Mouse (Mus musculus) right cerebral cortex, adult 18-20 months (tissue): Measurements from ENCODE around the gene Ppid.

Experiments used
- DNase-seq: peaks from one replicate; pipeline ENCODE4 v3.0.0; 2022; ENCODE audit warnings: mixed read lengths

Ppid gene

DNA sequence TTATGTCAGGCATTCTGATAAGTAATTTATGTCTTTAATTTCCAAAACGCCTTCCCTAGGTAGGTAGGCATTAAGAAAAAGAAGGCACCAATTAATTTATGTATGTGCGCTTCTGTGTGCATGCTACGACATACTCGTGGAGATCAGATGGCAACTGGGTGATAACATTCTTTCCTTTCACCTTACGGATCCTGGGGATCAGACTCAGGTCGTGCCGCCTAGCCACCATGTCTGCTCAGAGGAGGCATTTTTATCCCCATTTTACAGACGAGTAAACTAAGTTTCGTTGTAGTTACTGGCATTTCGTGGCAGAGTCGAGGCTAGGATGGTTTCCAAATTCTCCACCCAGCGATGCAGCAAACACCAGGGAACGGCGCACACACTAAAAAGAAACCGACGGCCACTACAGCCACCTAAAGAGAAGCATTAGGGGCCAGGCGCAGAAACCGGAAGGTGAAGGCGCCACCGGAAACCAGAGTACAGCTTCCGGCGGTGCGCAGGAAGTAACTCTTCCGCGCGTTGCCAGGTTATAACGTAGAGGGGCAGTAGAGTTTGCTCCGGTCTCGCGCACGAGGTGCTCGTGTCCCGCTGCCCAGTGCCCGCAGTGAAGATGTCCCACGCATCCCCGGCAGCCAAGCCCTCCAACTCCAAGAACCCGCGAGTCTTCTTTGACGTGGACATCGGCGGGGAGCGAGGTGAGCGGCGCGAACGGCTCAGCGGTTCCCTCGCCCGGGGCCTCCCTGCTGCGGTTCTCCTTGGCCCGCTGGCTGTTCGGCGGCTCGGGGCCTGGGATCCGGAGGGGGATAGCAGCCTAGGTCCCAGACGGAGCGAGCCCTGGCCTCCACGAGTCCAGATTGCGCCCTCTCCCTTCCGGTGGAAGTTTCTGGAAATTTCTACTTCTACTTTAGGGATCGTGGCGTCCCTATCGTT is at the start of gene Ppid:
TSS of gene Ppid (plus strand) at position 480 of the 930 bp plus-strand sequence.
- DNase-seq: peak; percentile 81

DNA sequence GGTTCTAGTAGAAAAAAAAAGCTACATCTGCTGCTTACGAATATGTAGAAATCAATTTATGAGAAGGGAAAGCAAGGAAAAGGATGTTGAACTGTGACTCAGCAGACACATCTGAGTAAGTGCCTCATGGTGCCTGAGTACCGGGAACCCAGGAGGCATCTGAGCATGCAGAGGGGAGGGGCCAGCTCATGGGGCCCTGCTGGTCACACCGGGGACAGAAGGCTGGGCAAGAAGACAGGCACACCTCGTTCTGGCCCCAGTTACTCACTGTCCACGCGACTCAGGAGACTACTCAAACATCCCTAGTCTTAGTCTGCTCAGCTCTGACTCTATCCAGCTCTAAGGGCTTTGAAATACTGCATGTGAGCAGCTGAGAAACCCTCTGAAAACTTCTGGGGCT is 48.6 kb upstream of the Ppid start:
- no peak for DNase-seq

DNA sequence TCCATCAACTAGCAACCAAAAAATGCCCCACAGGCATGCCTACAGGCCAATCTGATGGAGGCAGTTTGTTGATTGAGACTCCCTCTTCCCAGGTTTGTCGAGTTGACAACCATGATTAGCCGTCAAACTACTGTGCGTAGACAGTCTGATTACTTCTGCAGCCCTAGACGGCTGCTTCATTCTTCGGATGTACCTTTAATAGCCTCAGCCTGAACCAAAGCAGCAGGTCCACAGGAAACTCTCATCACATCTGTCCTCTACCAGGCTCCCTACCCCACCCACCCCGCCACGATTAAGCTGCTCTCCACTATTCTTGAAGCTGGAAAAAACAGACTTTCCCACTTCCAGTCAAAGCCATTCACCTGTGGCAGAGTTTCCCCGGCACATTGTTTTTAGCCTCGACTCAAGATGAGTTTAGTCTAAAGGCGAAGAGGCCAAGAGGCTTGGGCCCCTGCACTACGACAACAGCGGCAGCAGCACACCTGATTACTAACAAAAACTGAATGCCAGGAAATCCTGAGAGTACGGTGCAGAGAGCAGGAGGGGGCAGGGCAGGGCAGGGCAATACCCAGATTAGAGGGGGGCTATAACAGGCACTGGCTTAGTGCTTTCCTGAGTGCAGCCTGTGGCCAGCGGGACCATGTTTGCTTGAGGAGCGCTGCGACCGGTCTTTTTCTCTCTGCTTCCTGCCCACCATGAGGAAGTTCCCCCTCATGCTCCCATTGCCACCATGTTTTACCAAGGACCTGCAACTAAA is 42.3 kb upstream of the Ppid start:
- DNase-seq: no peak

DNA sequence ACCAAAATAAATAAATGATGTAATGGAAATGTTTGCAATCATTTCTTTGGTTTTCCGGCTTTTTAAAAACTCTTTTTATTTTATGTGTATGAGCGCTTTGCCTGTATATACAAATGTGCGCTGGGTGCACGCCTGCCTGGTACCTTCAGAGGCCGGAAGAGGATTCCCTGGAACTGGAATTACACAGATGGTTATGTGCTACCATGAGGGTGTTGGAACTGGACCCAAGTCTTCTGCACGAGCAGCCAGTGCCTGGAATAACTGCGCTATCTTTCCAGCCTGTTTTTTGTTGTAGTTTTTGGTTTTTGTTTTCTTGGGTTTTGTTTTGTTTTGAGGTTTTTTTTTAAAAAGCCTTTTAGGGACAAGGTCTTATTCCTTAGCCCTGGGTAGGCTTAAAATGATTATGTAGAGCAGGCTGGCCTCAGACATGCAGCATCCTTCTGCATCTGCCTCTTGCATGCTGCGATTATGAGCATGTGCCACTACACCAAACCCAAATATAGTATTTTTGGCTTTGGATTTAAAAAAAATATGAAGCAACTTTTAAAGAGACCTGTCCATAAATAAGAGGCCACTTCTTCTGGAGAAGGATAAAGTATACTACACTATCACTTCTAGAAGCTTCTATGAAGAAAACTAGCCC is 41.3 kb upstream of the Ppid start:
- DNase-seq: no peak

DNA sequence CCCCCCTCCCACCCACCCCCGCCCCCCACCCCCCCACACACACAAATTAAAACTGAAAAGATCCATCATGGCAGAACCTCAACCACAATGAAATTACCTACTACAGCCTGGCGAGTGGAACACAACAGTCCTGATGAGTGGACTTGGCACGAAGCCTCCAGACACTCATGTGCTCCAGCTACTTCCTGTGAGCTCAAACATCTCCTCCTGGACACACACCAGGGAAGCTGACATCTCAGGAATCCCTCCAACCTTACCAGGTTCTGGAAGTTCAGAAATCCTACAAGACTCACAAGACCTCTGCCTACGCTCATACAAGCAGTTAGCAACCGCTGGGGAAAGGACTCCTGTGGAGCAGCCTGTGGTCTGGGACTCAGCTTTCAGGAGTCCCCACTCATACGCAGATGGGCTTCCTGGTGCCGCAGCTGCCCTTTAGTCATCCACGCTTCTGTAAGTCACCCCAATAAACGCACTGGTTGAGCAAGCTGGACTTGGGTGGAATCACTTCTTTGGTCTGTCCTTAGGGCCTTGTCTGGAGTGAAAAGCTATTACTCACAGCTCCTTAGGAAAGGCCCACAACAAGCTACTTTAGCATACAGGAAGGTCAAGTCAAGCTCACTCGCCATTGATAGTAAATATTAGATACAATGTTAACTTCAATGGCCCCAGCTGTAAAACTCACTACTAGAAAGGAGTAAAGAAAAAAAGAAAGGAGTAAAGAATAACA is 39.2 kb upstream of the Ppid start:
- no peak for DNase-seq

DNA sequence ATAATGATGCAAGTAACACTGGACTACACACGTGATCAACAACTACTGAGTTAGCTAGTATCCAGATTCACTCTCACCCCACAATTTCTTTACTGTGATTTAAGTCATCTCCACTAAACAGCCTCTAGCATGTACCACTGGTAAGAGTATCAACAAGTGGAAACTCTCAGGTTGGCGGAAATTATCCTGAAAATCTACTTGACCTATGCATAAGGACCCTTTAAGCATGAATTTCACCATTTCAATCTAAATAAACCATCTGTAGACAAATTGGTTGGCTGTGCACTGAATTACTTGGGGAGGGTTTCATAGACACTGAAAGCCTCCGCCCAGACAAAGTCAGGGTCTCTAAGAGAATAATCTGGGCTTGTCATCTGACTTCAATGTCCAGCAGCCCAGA is 37.4 kb upstream of the Ppid start:
- DNase-seq: no peak

DNA sequence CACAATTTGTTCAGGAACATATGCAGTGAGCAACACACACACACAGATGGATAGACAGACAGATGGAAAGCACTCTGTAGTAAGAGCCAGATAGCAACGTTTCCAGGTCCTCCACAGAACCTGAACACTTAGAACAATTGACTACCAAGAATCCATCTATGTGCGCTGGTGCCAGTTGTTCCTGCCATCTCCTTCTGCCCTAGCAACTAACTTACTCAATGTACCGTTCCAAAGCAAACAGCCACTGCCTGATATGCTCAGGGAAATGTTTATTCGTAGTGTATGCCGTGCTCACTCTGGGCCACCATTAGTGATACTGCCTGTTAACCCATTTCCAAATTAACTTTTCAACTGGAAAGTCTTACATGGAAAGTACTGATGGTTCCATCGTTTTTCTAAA is 36.1 kb upstream of the Ppid start:
- no peak for DNase-seq

DNA sequence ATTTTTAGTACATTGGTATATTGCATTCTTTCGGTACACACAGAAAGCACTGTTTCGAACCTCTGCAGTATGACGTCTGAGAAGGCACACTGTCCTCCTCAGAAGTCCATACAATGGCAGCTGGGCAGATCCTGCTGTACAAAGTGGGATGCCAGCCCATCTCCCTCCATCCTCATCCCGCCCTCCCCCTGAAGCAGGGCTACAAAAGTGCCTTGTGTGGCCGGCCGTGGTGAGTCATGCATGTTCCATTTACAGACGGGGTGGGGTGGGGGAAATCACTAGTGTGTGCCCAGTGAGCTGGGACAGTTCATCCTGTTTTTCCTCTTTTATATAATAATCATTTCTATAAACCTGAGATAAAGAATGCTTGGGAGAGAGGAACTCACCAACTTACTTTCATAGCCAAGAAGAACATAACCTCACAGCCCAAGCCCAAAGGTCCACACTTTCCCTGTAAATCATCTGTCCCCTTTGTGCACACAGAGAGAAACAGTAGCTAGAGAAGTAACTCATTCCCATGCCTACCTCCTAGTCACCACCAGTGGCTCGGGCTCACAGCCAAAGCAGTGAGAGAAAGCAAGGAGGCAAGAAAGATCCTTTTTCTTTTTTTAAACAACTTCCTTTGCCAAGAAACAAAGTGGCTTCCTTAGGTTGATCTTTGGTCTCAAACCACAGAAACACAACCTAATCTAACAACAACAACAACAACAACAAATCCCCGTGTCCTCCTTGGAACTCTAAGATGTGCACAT is 31.9 kb upstream of the Ppid start:
- DNase-seq: peak; percentile 68

DNA sequence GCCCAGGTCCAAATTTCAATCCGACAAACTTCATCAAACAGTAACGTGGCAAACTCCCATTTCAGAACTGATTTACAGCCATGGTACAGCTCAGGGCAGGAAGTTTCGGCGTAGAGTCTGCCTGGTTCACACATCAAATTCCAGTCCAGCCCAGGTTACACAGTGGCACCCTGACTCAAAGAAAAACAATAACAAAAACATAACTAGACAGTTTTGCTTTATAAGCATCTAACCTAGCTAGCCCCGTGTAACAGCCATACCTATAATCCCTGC is 31.4 kb upstream of the Ppid start:
- DNase-seq: no peak

DNA sequence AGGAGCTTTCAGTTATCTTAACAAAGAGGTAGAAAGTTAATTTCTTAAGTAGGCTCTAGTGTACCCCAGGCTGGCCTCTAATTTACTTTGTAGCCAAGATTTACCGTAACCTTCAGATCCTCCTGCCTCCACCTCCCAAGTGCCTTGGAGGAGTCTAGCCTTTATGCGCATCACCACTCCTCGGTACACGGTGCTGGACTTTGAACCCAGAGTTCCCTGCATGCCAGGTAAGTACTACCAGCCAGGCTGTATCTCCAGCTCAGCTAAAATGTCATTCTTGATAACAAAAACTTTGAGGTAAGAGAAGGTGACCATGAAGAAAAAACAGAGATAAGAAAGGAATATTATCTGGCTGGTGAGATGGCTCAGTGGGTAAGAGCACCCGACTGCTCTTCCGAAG is 30.6 kb upstream of the Ppid start:
- DNase-seq: no peak

DNA sequence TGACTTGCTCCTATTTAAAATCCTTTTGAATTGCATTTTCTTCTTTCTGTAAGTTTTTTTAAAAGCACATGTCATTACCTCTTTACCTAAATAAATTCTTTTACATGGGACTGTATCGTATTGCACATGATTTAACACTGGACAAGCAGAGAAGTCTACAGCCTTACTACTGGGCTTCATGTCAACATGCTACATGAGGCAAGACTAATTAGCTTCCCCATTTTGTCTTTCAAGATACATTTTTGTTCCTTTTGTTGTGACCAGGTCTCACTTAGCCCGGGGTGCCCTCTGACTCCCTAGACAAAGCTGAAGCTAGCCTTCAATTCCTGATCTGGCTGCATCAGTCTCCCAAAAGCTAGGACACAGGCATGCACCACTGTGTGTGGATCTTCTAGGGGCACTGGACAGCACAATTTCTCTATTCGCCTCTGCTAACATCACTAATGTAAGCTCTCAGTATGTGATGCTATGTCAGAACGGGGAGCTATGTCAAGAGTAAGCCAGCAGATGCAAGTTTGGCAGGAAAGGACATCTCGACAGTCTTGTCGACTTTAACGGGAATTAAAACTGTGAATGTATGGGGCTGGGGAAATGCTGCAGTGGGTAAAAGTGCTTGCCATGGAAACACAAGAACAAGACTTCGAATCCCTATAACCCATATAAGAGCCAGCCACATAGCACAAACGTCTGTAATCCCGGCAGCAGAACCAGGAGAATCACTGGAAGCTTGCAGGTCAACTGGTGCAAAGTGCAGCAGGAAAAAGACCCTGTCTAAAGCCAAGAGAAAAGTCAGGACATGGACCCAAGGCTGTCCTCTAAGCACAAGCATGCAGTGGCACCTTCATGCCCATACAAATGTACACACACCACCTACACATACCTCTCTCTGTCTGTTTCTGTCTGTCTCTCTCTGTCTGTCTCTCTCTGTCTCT is 29.1 kb upstream of the Ppid start:
- DNase-seq: no peak

DNA sequence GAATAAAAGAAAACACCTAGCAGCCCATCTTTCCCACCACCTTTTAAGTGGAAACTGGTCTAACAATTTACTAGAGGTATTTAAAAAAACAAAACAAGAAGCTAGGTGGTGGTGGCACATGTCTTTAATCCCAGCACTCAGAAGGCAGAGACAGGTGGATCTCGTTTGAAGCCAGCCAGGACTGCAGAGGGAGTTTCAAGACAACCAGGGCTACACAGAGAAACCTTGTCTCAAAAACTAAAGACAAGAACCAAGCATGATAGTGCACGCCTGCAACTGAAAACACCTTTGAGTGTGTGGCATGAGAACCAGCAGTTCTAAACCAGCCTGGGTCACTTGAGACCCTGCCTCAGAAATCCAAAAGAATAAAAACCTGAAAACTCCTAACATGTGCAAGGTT is 27.6 kb upstream of the Ppid start:
- DNase-seq: no peak

DNA sequence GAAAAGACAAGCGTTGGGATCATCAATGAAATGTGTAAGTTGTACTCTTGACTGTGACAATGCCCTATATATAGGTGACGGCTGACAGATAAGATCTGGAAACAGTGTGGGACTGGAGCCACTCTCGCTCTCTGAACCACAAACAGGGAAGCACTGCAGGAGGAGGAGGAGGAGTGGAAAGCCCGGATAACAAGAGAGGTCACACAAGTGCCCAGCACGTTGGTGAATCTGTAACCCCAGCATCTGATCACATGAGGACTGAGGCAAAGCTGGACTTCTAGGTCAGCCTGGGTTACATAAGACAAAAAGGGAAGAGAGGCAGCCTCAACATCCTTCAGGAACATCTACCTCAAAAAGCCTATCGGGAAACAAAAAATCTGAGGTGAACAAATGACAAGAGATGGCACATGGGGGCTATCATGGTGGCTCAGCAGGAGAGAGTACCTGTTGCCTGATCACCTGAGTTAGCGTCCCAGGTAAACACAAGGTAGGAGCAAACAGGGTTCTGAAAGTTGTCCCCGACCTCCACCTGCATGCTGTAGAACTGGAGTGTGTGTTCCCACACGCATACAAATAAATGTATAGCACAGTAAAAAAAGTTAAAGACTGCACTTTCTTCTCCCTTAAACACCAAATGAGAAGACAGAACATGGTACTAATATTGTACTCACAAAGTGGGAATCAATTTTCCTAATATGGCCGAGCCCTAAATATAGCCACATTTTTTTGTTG is 26.1 kb upstream of the Ppid start:
- DNase-seq: no peak

DNA sequence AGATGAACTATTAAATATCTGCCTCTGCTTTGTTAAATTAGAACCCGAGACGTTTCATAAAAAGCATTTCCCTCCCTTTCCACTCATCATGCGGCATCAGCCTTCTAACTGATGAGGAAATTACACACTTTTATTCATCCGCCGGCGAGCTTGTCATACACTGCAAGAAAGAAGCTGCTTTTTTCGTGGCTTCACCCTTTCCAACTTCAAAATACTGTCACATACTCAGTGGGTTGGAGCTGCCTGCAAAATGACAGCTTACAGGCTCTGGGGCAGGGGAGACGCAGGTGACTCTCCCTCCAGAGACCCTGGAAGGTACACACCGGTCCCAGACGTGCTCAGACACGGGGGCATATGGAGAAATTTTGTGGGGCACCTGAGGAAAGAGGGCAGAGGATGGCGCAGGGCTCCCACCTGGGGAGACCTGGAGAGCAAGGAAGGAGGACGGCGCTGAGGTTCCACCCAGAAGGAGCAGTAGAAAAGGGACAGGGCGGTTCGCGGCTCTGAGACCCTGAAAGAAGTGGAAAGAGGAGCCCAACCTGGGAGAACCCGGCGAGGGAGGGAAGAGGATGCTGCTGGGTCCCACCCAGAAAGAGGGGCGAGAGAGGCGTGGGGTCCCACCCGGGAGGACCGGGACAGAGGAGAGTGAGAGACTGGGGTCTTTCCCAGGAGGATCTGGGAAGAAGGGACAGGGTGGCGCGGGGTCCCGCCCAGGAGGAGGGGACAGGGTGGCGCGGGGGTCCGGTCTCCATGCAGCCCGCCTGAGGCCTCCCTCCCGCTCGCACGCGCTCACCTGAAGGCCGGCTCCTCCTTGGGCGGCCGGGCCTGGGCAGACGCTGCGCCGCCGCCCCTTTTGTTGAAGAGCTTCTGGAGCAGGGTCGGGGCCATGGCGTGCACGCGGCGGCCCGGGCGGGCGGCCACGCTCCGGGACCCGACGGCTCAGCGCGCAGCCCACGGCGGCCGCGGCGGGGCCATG is 24.1 kb upstream of the Ppid start:
- peak; percentile 35 for DNase-seq

DNA sequence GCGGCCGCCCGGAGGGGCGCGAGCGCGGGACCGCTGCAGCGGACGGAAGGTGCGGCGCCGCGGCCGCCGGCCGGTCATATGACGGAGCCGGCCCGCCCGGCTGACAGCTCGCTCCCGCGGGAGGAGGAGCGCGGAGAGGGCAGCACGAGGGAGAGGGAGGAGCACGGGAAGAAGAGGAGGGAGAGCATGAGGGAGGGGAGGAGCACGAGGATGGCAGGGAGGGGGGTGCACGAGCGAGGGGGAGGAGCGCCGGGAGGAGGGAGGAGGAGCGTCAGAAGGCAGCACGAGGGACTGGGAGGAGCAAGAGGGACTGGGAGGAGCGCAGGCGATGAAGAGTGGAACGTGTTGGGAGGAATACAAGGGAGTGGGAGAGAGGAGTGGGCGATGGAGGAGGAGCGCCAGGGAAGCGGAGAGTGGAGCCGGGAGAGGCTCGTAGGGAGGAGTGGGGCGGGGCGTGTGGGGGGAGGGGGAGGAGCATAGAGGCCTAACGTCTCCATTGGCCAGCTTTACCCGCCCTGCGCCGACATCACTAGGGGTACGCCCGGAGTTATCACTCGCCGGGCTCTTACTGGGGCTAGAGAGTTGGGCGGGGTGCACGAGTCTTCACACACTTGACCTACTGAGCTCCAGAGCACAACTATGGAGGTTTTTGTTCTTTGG is 23.3 kb upstream of the Ppid start, which contains the start of gene Fnip2:
TSS of gene Fnip2 (minus strand) at position 94 of the 660 bp plus-strand sequence.
- peak; percentile 93 for DNase-seq

DNA sequence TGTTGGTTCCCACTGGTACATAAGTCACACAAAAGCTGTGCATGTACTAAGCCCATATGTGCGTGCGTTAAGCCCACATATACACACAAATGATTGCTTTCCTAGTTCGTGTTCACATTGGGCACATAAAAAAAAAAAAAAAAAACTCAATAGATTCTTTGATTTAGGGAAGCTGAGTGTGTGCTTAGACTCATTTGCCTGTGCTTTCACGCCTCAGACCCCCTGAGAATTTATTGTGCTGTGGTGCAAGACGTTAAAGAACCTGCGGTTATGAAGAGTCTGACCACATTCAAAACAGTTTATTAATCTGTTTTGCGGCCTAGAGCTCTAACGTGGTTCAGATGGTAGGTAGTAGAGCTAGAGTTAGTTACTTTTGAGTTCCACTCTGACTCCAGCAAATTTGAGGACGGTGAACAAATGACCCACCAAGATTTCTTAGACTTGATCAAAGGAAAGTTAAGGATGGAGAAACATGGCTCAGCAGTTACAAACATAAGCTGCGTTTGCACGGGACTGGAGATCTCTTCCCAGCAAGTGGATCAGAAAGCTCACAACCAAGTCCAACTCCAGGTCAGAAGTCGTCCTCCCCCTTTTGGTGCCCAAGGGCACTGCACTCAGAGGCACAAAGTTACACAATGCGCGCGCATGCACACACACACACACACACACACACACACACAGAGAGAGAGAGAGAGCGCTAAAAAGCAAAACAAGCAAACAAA is 22.4 kb upstream of the Ppid start:
- DNase-seq: no peak

DNA sequence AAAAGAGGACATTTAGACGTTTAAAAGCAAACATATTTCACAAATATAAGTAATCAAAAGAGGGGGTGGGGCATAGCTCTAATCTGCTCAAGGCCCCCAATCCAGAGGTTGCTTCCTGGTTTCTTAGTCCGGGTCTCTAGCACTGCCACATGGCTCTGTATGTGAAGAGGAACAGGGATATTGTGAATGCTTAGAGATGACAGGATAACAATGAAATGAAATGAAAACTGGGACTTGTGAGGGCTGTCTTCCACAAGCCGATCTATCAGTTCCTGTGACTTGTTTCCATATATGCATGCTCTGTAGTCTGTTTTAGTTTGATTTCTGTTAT is 21.8 kb upstream of the Ppid start:
- no peak for DNase-seq

DNA sequence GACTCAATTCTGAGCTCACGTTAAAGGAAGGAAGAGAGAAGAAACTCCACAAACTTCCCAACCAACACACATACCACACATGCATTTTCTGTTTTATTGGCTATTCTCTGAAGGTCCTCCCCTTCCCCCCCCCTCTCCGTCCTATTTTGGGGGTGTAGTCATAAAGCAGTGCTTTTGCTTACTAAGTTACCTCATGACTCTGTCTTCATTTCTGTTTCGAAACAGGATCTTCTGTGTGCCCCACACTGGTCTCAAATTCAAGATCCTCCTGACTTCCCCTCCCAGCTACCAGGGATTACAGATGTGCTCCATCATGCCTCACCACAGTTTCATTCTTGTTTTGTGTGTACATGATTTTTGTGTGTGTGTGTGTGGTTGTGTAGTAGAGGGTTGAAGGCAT is 18.7 kb upstream of the Ppid start:
- DNase-seq: no peak
